Mouse (Mus musculus) midbrain, embryonic 11.5 days (tissue): ENCODE measurements around the gene Dyx1c1. TPM values are rescaled to one million over a fixed set of nuclear protein-coding genes. Genes with fewer than 3 reads are reported as not detected.

Experiments used
- ATAC-seq: fragments of 200-750 bp; cut with Nextera tagmentation; 2 replicates; pipeline ENCODE4 v1.8.0; 2017; ENCODE audit warnings: moderate TSS enrichment, moderate library complexity; ENCODE audit not compliant: low FRiP score
- DNase-seq: peaks from one replicate; pipeline ENCODE4 v3.0.0; 2015; ENCODE audit warnings: low spot score; ENCODE audit errors: missing footprints
- H3K27ac ChIP-seq: fragments of 300-500 bp; sonication (generic); 2 replicates; pipeline ENCODE4 v1.5.1; 2014; ENCODE audit warnings: low read depth, low read length
- H3K27me3 ChIP-seq: fragments of 300-500 bp; sonication (generic); 2 replicates; pipeline ENCODE4 v1.6.1; 2014; ENCODE audit warnings: mild to moderate bottlenecking, low read length, moderate library complexity, mixed read lengths; ENCODE audit not compliant: control insufficient read depth, insufficient read depth
- H3K36me3 ChIP-seq: fragments of 300-500 bp; sonication (generic); 2 replicates; pipeline ENCODE4 v1.6.1; 2014; ENCODE audit warnings: mild to moderate bottlenecking, low read length, moderate library complexity, mixed read lengths; ENCODE audit not compliant: control insufficient read depth, insufficient read depth
- H3K4me1 ChIP-seq: fragments of 300-500 bp; sonication (generic); 2 replicates; pipeline ENCODE4 v1.6.1; 2014; ENCODE audit warnings: low read length; ENCODE audit not compliant: control insufficient read depth, insufficient read depth
- H3K4me2 ChIP-seq: fragments of 300-500 bp; sonication (generic); 2 replicates; pipeline ENCODE4 v1.6.1; 2014; ENCODE audit warnings: mild to moderate bottlenecking, moderate library complexity
- H3K4me3 ChIP-seq: fragments of 300-500 bp; sonication (generic); 2 replicates; pipeline ENCODE4 v1.5.1; 2014; ENCODE audit warnings: low read depth, low read length
- H3K9ac ChIP-seq: fragments of 300-500 bp; sonication (generic); 2 replicates; pipeline ENCODE4 v1.6.1; 2014; ENCODE audit warnings: low read length
- H3K9me3 ChIP-seq: fragments of 300-500 bp; sonication (generic); 2 replicates; pipeline ENCODE4 v1.6.1; 2016; ENCODE audit warnings: low read length; ENCODE audit not compliant: control insufficient read depth
- WGBS: fragments of 180-500 bp; shearing (Covaris S2); extraction: QIAGEN DNeasy Blood & Tissue Kit; methylation state at CpG from one replicate; pipeline ENCODE4 v1.1.7; 2014; 5-methylcytosine and 5-hydroxymethylcytosine counted together
- polyA plus RNA-seq: library from polyadenylated mRNA; unstranded; fragments of >200 nt; fragmentation: Nextera tagmentation; extraction: Ambion mirVana; gene quantifications from 2 replicates; pipeline ENCODE4 v1.2.1, GENCODE M21; 2014

Dyx1c1 gene
- polyA plus RNA-seq, 1 experiment from 2014 or later, result 2.2 TPM

DNA sequence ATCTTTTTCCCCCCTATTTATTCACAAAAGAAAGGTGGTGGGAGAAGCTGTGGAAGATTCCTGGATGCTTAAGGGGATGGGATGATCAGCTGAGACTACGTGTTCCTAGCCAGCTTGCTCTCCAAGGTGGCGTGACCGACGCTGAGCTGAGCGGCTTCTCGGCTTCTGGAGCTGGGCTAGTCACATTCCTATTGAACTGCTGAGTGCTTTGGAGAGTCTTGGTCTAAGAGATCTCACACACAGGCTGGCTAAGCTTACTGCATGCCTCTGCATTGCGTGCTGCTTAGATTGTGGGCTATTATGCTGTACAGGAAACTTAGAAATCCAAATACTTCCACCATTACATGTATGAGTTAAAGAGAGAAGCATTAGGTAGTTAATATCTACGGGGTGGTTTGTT is 45.5 kb downstream of the Dyx1c1 start:
- H3K4me3 ChIP-seq, result no peak overlapping the region
- ATAC-seq (no peak), DNase-seq (peak; percentile 21)
- no peak overlapping the region for H3K4me2 ChIP-seq
- H3K36me3 ChIP-seq, result no peaks in the 10 kb centered on the region
- no peak overlapping the region for H3K9ac ChIP-seq
- WGBS, result 86% methylated on average over 8 of the region's 8 CpGs
- no peaks in the 10 kb centered on the region for H3K9me3 ChIP-seq
- H3K27me3 ChIP-seq, result no peaks in the 10 kb centered on the region
- no peak overlapping the region for H3K27ac ChIP-seq
- H3K4me1 ChIP-seq, result no peaks in the 10 kb centered on the region

DNA sequence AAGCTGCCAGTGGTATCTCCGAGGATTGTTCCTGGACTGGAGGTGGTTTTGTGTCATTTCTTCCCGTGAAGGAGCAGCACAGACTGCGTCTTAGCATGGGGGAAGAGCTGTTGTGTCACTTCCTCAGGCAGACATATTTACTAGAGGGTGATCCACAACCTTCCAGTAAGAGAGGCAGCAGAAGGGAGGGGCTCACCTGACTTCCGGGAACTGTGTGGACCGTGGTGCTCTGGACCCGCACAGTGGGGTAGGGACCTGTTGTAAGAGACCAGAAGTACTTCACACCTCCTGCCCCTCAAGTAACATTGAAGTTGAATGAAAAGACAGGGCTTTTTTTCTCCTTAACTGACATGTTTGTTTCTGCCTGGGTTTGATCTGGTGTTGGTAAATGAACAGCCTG is 46.5 kb downstream of the Dyx1c1 start:
- Histone ChIP-seq H3K4me3 (no peak overlapping the region), H3K4me2 (no peak overlapping the region), H3K27ac (no peak overlapping the region), H3K4me1 (no peaks in the 10 kb centered on the region), H3K9ac (no peak overlapping the region), H3K27me3 (no peaks in the 10 kb centered on the region), H3K9me3 (no peaks in the 10 kb centered on the region), H3K36me3 (no peaks in the 10 kb centered on the region)
- WGBS, result 87% methylated on average over 6 of the region's 6 CpGs
- DNase-seq, result peak; percentile 39
- no peak for ATAC-seq

DNA sequence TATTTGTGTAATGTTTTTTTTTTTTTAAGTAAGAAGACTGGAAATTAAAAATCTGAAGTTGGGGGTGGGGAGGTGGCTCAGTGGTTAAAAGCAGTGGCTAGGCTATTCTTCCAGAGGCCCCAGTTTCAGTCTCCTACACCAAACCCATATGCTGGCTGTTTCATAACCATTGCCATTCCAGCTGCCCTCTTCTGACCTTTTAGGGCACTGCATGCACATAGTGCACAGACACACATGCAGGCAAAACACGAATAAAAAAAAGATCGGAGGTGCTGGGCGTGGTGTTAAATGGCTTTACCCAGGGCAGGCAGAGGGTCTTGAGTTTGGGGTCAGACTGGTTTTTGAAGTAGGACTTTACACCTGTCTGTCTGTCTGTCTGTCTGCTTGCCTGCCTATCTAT is 47.6 kb downstream of the Dyx1c1 start:
- H3K9me3 ChIP-seq, result no peaks in the 10 kb centered on the region
- no peak overlapping the region for H3K4me3 ChIP-seq
- no peak overlapping the region for H3K9ac ChIP-seq
- H3K27me3 ChIP-seq, result no peaks in the 10 kb centered on the region
- no peaks in the 10 kb centered on the region for H3K36me3 ChIP-seq
- DNase-seq (peak; percentile 57), ATAC-seq (no peak)
- no peak overlapping the region for H3K27ac ChIP-seq
- WGBS, result 87% methylated on average over 3 of the region's 3 CpGs
- no peak overlapping the region for H3K4me2 ChIP-seq
- no peaks in the 10 kb centered on the region for H3K4me1 ChIP-seq

DNA sequence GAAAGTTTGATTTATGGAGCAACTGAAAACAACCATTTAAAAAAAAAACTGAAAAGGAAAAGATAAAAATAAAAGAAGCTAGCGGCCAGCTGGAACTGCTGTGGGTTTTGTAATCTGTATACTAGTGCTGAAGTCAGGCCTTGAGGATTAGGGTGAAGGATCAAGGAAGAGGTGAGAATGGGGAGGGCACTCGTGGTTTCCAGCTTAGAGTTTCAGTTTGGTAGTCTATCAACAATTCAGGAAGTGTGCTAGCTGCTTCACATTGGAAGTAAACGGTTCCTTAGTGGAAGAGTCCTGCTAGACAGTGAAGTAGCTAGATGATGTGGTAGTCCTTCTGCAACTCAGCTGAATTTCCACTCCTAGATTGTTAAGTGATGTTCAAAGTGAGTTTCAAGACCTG is 49.8 kb downstream of the Dyx1c1 start:
- no peaks in the 10 kb centered on the region for H3K4me1 ChIP-seq
- H3K27me3 ChIP-seq, result no peaks in the 10 kb centered on the region
- H3K4me3 ChIP-seq, result no peak overlapping the region
- H3K27ac ChIP-seq, result no peak overlapping the region
- 76% methylated on average over 3 of the region's 3 CpGs for WGBS
- H3K9ac ChIP-seq, result no peak overlapping the region
- no peak for ATAC-seq
- DNase-seq, result peak; percentile 31
- H3K9me3 ChIP-seq, result no peaks in the 10 kb centered on the region
- H3K4me2 ChIP-seq, result no peak overlapping the region
- H3K36me3 ChIP-seq, result no peaks in the 10 kb centered on the region

DNA sequence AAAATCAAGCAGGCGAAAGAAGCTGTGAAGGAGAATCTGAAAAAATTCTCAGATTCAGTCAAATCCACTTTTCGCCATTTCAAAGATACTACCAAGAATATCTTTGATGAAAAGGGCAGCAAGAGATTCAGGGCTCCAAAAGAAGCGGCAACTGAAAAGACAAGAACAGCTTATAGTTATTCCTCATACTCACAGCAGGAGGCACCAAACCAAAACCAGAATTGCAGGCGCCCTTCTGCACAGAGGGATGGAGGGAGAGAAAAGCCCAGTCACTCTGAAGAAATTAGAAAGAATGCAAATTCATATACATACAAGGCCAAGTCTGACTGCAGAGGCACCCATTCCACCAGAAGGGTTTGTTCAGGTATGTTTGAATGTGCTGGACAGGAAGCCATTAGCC is 54.0 kb downstream of the Dyx1c1 start:
- WGBS, result 86% methylated on average over 4 of the region's 4 CpGs
- no peak for ATAC-seq
- Histone ChIP-seq H3K27ac (no peak overlapping the region), H3K4me1 (no peaks in the 10 kb centered on the region), H3K36me3 (peaks cover 3% of the 10 kb centered on the region; the same call in 1 of the 2 replicates), H3K4me3 (no peak overlapping the region), H3K27me3 (no peaks in the 10 kb centered on the region), H3K9me3 (no peaks in the 10 kb centered on the region), H3K9ac (no peak overlapping the region), H3K4me2 (no peak overlapping the region)
- DNase-seq, result no peak

DNA sequence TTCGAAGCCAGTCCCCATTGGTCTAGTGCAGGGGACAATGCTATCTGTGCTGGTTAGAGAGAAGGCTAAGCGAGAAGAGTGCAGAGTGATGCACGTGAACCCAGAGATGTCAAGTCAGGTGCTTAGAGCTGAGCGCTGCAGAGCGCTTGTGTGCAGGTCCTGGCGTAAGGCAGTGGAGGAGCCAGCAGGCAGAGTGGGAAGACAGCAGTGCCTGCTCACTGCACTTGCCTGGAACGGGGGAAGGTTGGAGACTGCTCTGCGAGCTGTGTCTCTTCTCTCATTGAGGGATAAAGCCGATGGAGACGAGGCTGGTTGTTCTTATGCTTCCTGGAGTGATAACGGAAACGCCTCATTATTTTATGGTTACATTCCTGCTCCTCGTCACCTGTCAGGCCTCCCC is 56.1 kb downstream of the Dyx1c1 start:
- ATAC-seq, result no peak
- Histone ChIP-seq H3K9me3 (no peaks in the 10 kb centered on the region), H3K27ac (no peak overlapping the region), H3K9ac (no peak overlapping the region), H3K4me3 (no peak overlapping the region), H3K36me3 (peaks cover 3% of the 10 kb centered on the region), H3K27me3 (no peaks in the 10 kb centered on the region), H3K4me1 (no peaks in the 10 kb centered on the region), H3K4me2 (no peak overlapping the region)
- 89% methylated on average over 13 of the region's 13 CpGs for WGBS
- DNase-seq, result peak; percentile 21

DNA sequence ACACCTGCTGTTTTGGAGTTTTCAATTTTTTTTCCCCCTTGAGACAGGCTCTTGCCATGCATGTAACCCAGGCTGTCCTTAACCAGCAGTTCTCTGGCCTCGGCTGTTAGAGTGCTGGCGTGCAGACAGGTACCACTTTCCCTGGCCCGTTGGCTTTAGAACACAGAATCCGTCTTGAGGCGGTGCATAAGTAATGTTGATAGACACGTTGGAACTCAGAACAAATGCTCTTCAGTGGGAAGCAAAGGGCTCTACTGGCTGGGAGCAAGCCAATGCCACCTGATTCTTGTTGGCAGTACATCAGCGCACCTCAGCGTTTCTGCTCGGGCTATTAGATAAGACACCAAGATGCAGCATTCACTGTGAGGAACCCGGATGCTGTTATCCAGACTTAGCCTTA is 61.3 kb downstream of the Dyx1c1 start:
- no peaks in the 10 kb centered on the region for H3K4me1 ChIP-seq
- ATAC-seq (no peak), DNase-seq (peak; percentile 56)
- H3K9me3 ChIP-seq, result no peaks in the 10 kb centered on the region
- peaks cover 5% of the 10 kb centered on the region for H3K36me3 ChIP-seq
- 91% methylated on average over 10 of the region's 10 CpGs for WGBS
- H3K9ac ChIP-seq, result no peak overlapping the region
- H3K4me2 ChIP-seq, result no peak overlapping the region
- no peaks in the 10 kb centered on the region for H3K27me3 ChIP-seq
- no peak overlapping the region for H3K27ac ChIP-seq
- H3K4me3 ChIP-seq, result no peak overlapping the region

DNA sequence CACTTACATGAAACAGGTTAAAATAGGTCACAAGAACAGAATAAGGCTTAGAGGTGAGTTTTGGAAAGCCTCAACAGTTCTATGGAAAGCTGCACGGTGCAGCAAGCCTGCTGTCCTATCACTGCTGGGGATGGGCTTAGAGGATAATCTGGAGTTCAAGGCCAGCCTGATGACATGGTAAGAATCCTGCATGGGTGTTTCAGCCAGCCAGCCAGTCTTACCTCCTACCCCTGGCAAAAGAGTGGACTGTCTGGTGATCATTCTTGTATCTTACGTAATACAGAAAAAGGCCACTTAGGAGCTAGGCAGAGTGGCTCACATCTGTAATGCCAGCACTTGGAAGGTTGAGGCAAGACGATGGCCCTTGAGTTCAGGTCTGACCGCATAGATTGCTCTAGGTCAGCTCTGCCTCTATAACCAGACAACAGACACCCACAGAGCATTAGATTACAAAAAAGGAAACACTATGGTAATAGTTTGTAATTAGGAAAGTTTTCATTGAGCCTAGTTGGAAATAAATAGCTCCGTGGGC is 62.0 kb downstream of the Dyx1c1 start:
- DNase-seq (no peak), ATAC-seq (no peak)
- Histone ChIP-seq H3K4me2 (no peak overlapping the region), H3K9ac (no peak overlapping the region), H3K4me3 (no peak overlapping the region), H3K36me3 (peaks cover 5% of the 10 kb centered on the region), H3K9me3 (no peaks in the 10 kb centered on the region), H3K4me1 (no peaks in the 10 kb centered on the region), H3K27ac (no peak overlapping the region), H3K27me3 (no peaks in the 10 kb centered on the region)
- WGBS, result 98% methylated on average over 5 of the region's 5 CpGs
